Mouse (Mus musculus) testis, postnatal 10 days (tissue): ENCODE results near the gene Endou.

ENCODE experiments used
- DNase-seq: peaks from one replicate; pipeline ENCODE4 v3.0.0; 2021; ENCODE audit warnings: low spot score

The Endou gene

GRCm38 (mm10) chr15:97754476-97754875 lies 23.3 kb upstream of the Endou start:
- DNase-seq: no peak

- DNase-seq: no peak
Measured at GRCm38 (mm10) chr15:97752491-97752890, 21.4 kb upstream of the Endou start.

GRCm38 (mm10) chr15:97751676-97752075 lies 20.5 kb upstream of the Endou start:
- DNase-seq: no peak

GRCm38 (mm10) chr15:97750697-97751096 lies 19.6 kb upstream of the Endou start:
- DNase-seq: peak; percentile 85

- no peak for DNase-seq
Measured at GRCm38 (mm10) chr15:97749841-97750240, 18.7 kb upstream of the Endou start.

GRCm38 (mm10) chr15:97749397-97749796 lies 18.3 kb upstream of the Endou start:
- no peak for DNase-seq

GRCm38 (mm10) chr15:97748964-97749363 lies 17.8 kb upstream of the Endou start:
- DNase-seq: no peak

GRCm38 (mm10) chr15:97748309-97748708 lies 17.2 kb upstream of the Endou start:
- DNase-seq: no peak

GRCm38 (mm10) chr15:97747486-97747885 lies 16.3 kb upstream of the Endou start:
- DNase-seq: no peak

- DNase-seq: no peak
Measured at GRCm38 (mm10) chr15:97746748-97747147, 15.6 kb upstream of the Endou start.

- DNase-seq: no peak
Measured at GRCm38 (mm10) chr15:97746278-97746677, 15.1 kb upstream of the Endou start.

GRCm38 (mm10) chr15:97745331-97745730 lies 14.2 kb upstream of the Endou start:
- peak; percentile 80 for DNase-seq

GRCm38 (mm10) chr15:97744930-97745329 lies 13.8 kb upstream of the Endou start:
- DNase-seq: peak; percentile 65

- DNase-seq: no peak
Measured at GRCm38 (mm10) chr15:97743961-97744525, 12.9 kb upstream of the Endou start.

GRCm38 (mm10) chr15:97743210-97743609 lies 12.1 kb upstream of the Endou start:
- no peak for DNase-seq

- DNase-seq: no peak
Measured at GRCm38 (mm10) chr15:97742600-97742999, 11.5 kb upstream of the Endou start.

- no peak for DNase-seq
Measured at GRCm38 (mm10) chr15:97742074-97742473, 10.9 kb upstream of the Endou start.

- no peak for DNase-seq
Measured at GRCm38 (mm10) chr15:97741662-97742061, 10.5 kb upstream of the Endou start.

- no peak for DNase-seq
Measured at GRCm38 (mm10) chr15:97740283-97740732, 9.2 kb upstream of the Endou start.

- no peak for DNase-seq
Measured at GRCm38 (mm10) chr15:97738923-97739322, 7.8 kb upstream of the Endou start.

GRCm38 (mm10) chr15:97731988-97732387 lies 849 bp upstream of the Endou start:
- DNase-seq: no peak

GRCm38 (mm10) chr15:97730365-97730764 lies 774 bp downstream of the Endou start:
- DNase-seq: no peak

GRCm38 (mm10) chr15:97728804-97729203 lies 2.3 kb downstream of the Endou start:
- peak; percentile 46 for DNase-seq

- DNase-seq: peak; percentile 61
Measured at GRCm38 (mm10) chr15:97728394-97728793, 2.7 kb downstream of the Endou start.
